Mouse (Mus musculus) mouse embryonic stem cell (cell line): Measurements from ENCODE around the gene Adrm1.

ENCODE experiments used
- in situ Hi-C, 2 experiments: fragments of 300-500 bp; cut with MboI; formaldehyde crosslinking; loops; 1 replicate in 1 of 2; 3 replicates in 1 of 2; pipeline ENCODE4 v1.14.3; 2019 to 2020; ENCODE audit warnings: low sequenced_read_pairs in 2 of 2, low pct_unique_long_range_greater_than_20kb in 1 of 2, mixed read lengths in 1 of 2; ENCODE audit not compliant: unreplicated experiment in 1 of 2

The Adrm1 gene

GRCm38 (mm10) chr2:180214352-180214978 is 43.2 kb downstream of the Adrm1 start:
- in situ Hi-C loops = loop anchor here (5.0 kb wide), 1 partner anchor 38 kb away; no protein-coding TSS in a partner anchor

- in situ Hi-C loops = no loop called here
Observed at GRCm38 (mm10) chr2:180215011-180215461, 43.8 kb downstream of the Adrm1 start.

- in situ Hi-C loops = no loop called here
Observed at GRCm38 (mm10) chr2:180215951-180216350, 44.7 kb downstream of the Adrm1 start.

DNA sequence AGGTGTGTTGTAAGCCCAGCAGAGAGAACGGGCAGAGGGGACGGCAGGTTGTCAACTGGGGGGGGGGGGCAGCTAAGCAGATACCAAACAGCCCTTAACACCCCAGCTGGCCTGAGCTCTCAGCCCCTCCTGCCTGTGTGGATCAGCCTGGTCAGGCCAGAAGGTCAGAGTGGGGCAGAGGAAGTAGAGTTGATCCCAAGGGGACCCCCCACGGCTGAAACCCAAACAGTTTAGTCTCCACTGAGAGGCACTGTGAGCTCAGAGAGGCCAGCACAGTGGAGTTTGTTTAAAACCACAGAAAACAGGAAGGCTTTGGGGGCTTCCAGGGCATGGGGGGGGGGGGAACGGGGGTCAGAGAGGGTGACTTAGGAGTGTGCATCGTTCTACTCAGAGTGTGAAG is 45.6 kb downstream of the Adrm1 start:
- in situ Hi-C loops = no loop called here

- in situ Hi-C loops = no loop called here
Observed at GRCm38 (mm10) chr2:180217587-180217986, 46.3 kb downstream of the Adrm1 start.

- in situ Hi-C loops = no loop called here
Observed at GRCm38 (mm10) chr2:180218241-180218640, 47.0 kb downstream of the Adrm1 start.

GRCm38 (mm10) chr2:180218677-180219076 is 47.4 kb downstream of the Adrm1 start:
- in situ Hi-C loops = no loop called here

- in situ Hi-C loops = no loop called here
Observed at GRCm38 (mm10) chr2:180219145-180219943, 48.1 kb downstream of the Adrm1 start.

- in situ Hi-C loops = no loop called here
Observed at GRCm38 (mm10) chr2:180220165-180220564, 48.9 kb downstream of the Adrm1 start.

DNA sequence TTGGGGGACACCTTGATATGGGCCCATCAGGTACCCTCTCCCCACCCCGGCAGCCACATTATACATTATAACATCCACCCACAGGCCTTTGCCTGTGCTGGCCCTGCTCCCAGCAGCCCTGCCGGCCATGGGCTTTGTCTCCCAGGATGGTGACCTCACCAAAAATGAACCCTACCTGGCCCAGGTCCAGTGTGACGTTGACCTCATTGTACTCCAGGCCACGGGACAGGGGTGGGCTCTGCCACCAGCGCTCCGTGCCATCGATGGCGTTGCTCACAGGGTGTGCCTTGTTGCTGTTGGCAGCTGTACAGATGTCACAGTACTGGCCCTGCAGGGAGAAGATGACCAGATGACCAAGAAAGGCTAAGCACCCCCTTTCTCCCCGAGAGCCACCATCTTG is 49.8 kb downstream of the Adrm1 start:
- in situ Hi-C loops = no loop called here

DNA sequence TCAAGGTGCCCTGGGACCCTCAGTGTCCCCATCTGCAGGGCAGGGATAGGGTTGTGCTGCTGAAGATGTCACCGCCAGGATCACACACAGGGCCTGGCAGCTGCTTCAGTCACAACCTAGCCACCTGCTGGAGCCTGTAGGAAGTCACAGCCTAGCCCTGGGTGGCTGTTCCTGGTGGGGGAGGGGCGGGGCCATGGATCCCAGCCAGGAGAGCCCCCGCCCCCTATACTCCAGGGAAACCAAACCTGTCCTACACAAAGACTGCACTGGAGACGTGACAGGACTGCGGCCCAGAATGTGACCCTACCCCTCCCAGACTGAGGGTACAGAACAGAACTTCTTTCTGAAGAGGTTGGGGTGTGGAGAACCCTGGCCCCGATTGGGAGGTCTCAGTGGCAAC is 51.0 kb downstream of the Adrm1 start:
- in situ Hi-C loops = no loop called here

DNA sequence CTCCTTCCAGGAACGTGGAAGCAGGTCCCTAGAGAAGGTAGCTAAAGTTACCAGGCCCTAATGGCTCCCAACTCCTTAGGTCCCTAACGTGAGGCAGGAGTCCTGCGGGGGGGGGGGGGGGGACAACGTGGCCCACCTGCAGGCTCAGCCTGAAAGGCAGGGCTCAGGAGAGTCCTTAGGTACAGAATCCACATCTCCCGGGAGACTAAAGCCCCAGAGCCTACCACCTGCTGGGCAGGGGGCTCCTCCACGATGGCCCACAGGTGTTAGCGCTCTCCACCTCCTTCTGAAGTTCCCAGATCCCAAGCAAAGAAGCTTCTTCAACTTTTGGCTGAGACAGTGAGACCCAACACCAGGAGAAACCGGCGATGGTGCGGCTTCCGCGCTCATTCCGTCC is 53.4 kb downstream of the Adrm1 start:
- in situ Hi-C loops = no loop called here

DNA sequence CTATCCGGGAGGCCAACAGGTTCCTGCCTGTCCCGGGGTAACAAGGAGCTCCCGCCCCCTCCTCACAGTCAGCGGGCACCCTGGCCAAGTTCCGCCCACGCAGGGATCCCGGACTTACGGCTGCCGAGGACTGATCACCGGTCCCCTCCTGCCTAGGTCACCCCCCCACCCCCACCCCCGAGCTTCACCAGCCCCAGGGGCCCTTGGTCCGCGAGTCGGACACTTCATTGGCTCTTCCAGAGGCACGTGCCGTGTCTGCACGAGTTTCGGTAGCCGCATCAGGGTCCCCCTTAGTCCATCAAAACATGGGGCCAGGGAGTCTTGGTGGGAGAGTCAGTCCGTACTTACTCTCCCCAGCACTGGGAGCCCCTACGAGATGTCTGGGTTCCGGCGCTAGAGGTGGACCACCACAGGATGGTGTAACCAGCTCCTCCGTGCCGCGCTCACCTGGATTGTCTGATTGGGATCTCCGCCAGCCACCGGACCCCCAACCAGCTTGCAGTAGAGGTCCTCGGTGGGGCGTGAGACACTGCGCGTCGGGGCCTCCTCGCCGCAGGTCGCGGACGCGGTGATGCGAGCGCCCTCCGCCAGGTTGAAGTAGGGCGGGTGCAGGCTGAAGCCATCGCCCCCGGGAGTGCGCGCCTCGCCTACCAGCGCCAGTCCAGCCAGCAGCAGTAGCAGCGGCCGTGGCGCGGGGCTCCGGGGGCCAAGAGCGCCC is 53.9 kb downstream of the Adrm1 start:
- in situ Hi-C loops = no loop called here
